Mouse (Mus musculus) hindbrain, embryonic 13.5 days (tissue): ENCODE results near the gene Macrod2. TPM values are rescaled to one million over a fixed set of nuclear protein-coding genes. Genes with fewer than 3 reads are reported as not detected.

Experiments used
- ATAC-seq: fragments of 200-750 bp; cut with Nextera tagmentation; 2 replicates; pipeline ENCODE4 v1.8.0; 2017; ENCODE audit warnings: moderate TSS enrichment; ENCODE audit not compliant: low FRiP score
- H3K27ac ChIP-seq: fragments of 300-500 bp; sonication (generic); 2 replicates; pipeline ENCODE4 v1.5.1; 2015; ENCODE audit warnings: inconsistent platforms, mild to moderate bottlenecking, moderate library complexity
- H3K27me3 ChIP-seq: fragments of 300-500 bp; sonication (generic); 2 replicates; pipeline ENCODE4 v1.6.1; 2015; ENCODE audit warnings: mild to moderate bottlenecking, inconsistent platforms
- H3K36me3 ChIP-seq: fragments of 300-500 bp; sonication (generic); 2 replicates; pipeline ENCODE4 v1.6.1; 2015; ENCODE audit warnings: mild to moderate bottlenecking, inconsistent platforms
- H3K4me1 ChIP-seq: fragments of 300-500 bp; sonication (generic); replicated peaks from 2 replicates; pipeline ENCODE4 v1.6.1; 2015; ENCODE audit warnings: inconsistent platforms
- H3K4me2 ChIP-seq: fragments of 300-500 bp; sonication (generic); 2 replicates; pipeline ENCODE4 v1.6.1; 2015; ENCODE audit warnings: inconsistent platforms, mild to moderate bottlenecking, moderate library complexity
- H3K4me3 ChIP-seq: fragments of 300-500 bp; sonication (generic); 2 replicates; pipeline ENCODE4 v1.5.1; 2015; ENCODE audit warnings: mild to moderate bottlenecking, inconsistent platforms
- H3K9ac ChIP-seq: fragments of 300-500 bp; sonication (generic); 2 replicates; pipeline ENCODE4 v1.6.1; 2015; ENCODE audit warnings: mild to moderate bottlenecking, inconsistent platforms
- H3K9me3 ChIP-seq: fragments of 300-500 bp; sonication (generic); 2 replicates; pipeline ENCODE4 v1.6.1; 2016; ENCODE audit warnings: inconsistent platforms
- WGBS: fragments of 180-500 bp; shearing (Covaris S2); methylation state at CpG from one replicate; pipeline ENCODE4 v1.1.7; 2015; 5-methylcytosine and 5-hydroxymethylcytosine counted together
- polyA plus RNA-seq: library from polyadenylated mRNA; unstranded; fragments of >200 nt; fragmentation: Nextera tagmentation; extraction: Ambion mirVana; gene quantifications from 2 replicates; pipeline ENCODE4 v1.2.1, GENCODE M21; 2015

Macrod2 gene
- polyA plus RNA-seq, 1 experiment from 2014 or later = 74.7 TPM

- Histone ChIP-seq H3K4me1 (no peaks in the 10 kb centered on the region; the same call in 1 of the 2 replicates), H3K27me3 (no peaks in the 10 kb centered on the region), H3K27ac (no peak overlapping the region), H3K4me3 (no peak overlapping the region), H3K9me3 (no peaks in the 10 kb centered on the region), H3K9ac (no peak overlapping the region), H3K36me3 (no peaks in the 10 kb centered on the region), H3K4me2 (no peak overlapping the region)
- ATAC-seq = no peak
- WGBS = 73% methylated on average over 7 of the region's 7 CpGs
Measured at GRCm38 (mm10) chr2:140898408-140898985, 503.4 kb downstream of the Macrod2 start.

DNA sequence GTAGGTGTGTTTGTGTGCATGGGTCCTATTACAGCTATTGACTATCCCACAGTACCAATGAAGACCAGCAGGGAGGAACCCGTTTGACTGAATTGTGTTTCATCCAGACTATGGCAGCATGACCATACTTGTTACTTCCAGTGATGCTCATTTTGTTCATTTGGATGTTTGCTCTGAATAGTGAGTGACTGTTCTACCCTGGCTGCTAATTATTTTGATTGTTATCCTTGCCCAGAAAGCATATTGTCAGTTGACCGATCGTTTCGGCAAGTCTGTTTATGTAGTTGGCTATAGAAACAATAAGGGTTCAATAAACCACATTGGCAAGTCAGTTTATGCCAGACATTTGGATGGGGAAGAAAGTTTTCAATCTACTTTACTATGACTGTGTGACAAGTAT, 510.2 kb downstream of the Macrod2 start:
- no peak for ATAC-seq
- no peaks in the 10 kb centered on the region for H3K4me1 ChIP-seq
- no peak overlapping the region for H3K27ac ChIP-seq
- WGBS = 48% methylated on average over 4 of the region's 4 CpGs
- H3K36me3 ChIP-seq = no peaks in the 10 kb centered on the region
- H3K9me3 ChIP-seq = no peaks in the 10 kb centered on the region
- H3K27me3 ChIP-seq = no peaks in the 10 kb centered on the region
- no peak overlapping the region for H3K4me3 ChIP-seq
- H3K9ac ChIP-seq = no peak overlapping the region
- H3K4me2 ChIP-seq = no peak overlapping the region

DNA sequence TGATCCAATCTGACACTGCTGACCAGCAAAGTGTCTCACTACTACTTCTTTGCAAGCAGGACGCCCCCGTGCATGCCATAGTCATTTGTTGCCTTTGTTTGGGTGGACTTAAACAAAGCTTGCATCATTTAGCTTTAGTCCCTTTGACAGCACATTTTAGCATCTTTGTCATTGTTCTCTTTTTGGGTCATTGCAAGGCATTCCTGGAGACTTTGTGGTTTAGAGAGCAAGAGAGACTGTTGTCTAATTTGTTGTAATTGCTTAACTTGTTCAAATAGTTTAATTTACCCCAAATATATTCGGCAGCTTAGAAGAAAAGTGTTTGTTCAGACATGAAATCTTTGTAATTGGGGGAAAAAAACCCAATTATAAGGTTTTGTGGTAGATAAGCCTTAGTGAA, 511.0 kb downstream of the Macrod2 start:
- H3K4me1 ChIP-seq = no peaks in the 10 kb centered on the region
- no peak for ATAC-seq

DNA sequence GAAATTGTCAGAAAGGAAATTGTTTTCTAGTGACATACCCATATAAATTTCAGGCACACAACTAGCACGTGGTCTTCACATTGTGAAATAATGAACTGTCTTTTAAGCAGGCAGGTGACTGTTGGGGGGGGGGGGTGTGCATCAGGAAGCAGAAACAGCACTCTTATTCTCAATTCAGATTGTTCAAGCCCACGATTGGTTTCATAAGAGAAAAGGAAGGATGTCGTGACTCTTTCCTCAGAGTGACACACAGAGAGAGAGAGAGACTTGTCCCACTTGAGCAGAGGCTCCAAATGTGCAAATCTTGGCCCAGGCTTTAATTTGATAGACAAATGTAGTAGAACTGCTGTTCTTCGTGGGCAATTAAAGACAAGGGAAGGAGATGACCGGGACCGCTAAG, 516.4 kb downstream of the Macrod2 start:
- Histone ChIP-seq H3K27me3 (no peaks in the 10 kb centered on the region), H3K4me1 (no peaks in the 10 kb centered on the region), H3K4me3 (no peak overlapping the region), H3K9me3 (no peaks in the 10 kb centered on the region), H3K27ac (no peak overlapping the region), H3K36me3 (no peaks in the 10 kb centered on the region), H3K9ac (no peak overlapping the region), H3K4me2 (no peak overlapping the region)
- no peak for ATAC-seq
- WGBS = 77% methylated on average over 6 of the region's 6 CpGs

More for the DNA sequence above, 511.0 kb downstream of the Macrod2 start:
- Histone ChIP-seq H3K4me2 (no peak overlapping the region), H3K36me3 (no peaks in the 10 kb centered on the region), H3K27ac (no peak overlapping the region), H3K4me3 (no peak overlapping the region), H3K27me3 (no peaks in the 10 kb centered on the region), H3K9ac (no peak overlapping the region), H3K9me3 (no peaks in the 10 kb centered on the region)
- WGBS = 21% methylated on average over 3 of the region's 3 CpGs

DNA sequence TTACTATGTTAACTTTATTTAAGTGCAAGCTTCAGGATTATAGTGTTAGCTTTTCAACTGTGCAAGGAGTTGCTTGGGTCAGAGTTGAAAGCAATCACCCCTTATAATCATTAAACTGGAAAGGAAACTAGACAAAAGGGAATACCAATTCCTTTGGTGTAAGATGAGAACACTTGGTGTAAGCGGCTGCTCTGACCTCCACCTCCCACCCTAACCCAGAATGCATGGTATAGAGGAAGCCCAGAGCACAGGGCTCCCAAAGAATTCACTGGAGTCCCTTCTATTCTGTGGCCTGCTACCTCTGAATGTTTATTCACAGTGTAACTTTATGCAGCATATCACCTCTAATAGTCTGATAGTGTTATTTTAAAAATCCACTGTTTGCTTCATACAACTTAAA, 517.1 kb downstream of the Macrod2 start:
- H3K27me3 ChIP-seq = no peaks in the 10 kb centered on the region
- H3K9ac ChIP-seq = no peak overlapping the region
- no peaks in the 10 kb centered on the region for H3K9me3 ChIP-seq
- 33% methylated on average over 1 of the region's 1 CpGs for WGBS
- H3K36me3 ChIP-seq = no peaks in the 10 kb centered on the region
- no peak overlapping the region for H3K4me3 ChIP-seq
- no peak for ATAC-seq
- H3K4me1 ChIP-seq = no peaks in the 10 kb centered on the region
- no peak overlapping the region for H3K27ac ChIP-seq
- H3K4me2 ChIP-seq = no peak overlapping the region

- no peak overlapping the region for H3K4me2 ChIP-seq
- no peak overlapping the region for H3K9ac ChIP-seq
- H3K4me3 ChIP-seq = no peak overlapping the region
- H3K27me3 ChIP-seq = no peaks in the 10 kb centered on the region
- H3K27ac ChIP-seq = no peak overlapping the region
- no peaks in the 10 kb centered on the region for H3K9me3 ChIP-seq
- 70% methylated on average over 2 of the region's 2 CpGs for WGBS
- H3K4me1 ChIP-seq = no peaks in the 10 kb centered on the region
- no peaks in the 10 kb centered on the region for H3K36me3 ChIP-seq
- ATAC-seq = no peak
Measured at GRCm38 (mm10) chr2:140912931-140913330, 517.8 kb downstream of the Macrod2 start.

DNA sequence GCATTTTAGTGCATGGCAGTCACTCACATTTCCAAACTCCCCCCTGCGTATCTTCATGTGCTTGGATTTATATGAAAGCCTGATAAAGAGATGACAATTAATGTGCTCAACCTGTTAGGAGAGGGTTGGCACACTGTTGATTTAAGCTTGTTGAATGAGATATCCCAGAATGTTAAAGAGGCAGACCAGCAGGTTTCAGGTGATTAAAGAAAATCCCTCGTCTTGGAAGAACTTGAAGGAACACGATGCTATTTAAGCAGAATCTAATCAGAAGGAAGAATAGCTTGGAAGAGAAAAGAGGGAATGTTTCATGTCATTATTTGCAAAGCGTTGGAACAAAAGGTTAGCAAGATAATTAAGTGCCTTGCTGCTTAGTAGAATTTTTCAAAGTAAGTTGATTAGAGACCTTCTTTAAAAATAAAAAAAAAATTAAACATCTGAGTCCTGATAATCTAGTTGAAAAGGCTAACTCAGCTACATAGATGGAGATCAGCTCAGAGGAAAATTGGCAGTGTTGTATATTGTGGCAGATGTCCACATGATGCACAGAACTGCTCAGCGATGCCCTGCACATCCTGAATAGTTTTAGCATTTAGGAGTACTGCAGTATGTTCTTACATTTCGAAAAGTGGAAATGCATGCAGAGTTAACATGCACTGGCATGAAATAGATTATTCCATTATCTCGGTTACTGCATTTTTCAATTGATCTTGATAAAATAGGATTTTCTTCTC, 518.7 kb downstream of the Macrod2 start:
- H3K4me3 ChIP-seq = no peak overlapping the region
- no peaks in the 10 kb centered on the region for H3K36me3 ChIP-seq
- H3K4me2 ChIP-seq = no peak overlapping the region
- H3K9me3 ChIP-seq = no peaks in the 10 kb centered on the region
- no peaks in the 10 kb centered on the region for H3K27me3 ChIP-seq
- no peaks in the 10 kb centered on the region for H3K4me1 ChIP-seq
- WGBS = 72% methylated on average over 7 of the region's 7 CpGs
- no peak for ATAC-seq
- H3K27ac ChIP-seq = no peak overlapping the region
- no peak overlapping the region for H3K9ac ChIP-seq

- H3K9me3 ChIP-seq = no peaks in the 10 kb centered on the region
- no peak overlapping the region for H3K27ac ChIP-seq
- H3K27me3 ChIP-seq = no peaks in the 10 kb centered on the region
- H3K4me3 ChIP-seq = no peak overlapping the region
- no peak overlapping the region for H3K9ac ChIP-seq
- no peak overlapping the region for H3K4me2 ChIP-seq
- no peaks in the 10 kb centered on the region for H3K4me1 ChIP-seq
- no peak for ATAC-seq
- no peaks in the 10 kb centered on the region for H3K36me3 ChIP-seq
Measured at GRCm38 (mm10) chr2:140926922-140927321, 531.8 kb downstream of the Macrod2 start.

- 81% methylated on average over 1 of the region's 1 CpGs for WGBS
- H3K4me1 ChIP-seq = no peaks in the 10 kb centered on the region
- no peak for ATAC-seq
Measured at GRCm38 (mm10) chr2:140934483-140934882, 539.4 kb downstream of the Macrod2 start.

GRCm38 (mm10) chr2:140949461-140949860, 554.4 kb downstream of the Macrod2 start:
- 94% methylated on average over 3 of the region's 3 CpGs for WGBS
- no peaks in the 10 kb centered on the region for H3K36me3 ChIP-seq
- no peak overlapping the region for H3K9ac ChIP-seq
- H3K4me3 ChIP-seq = no peak overlapping the region
- H3K4me1 ChIP-seq = no peaks in the 10 kb centered on the region
- H3K9me3 ChIP-seq = no peaks in the 10 kb centered on the region
- H3K27me3 ChIP-seq = no peaks in the 10 kb centered on the region
- no peak overlapping the region for H3K27ac ChIP-seq
- H3K4me2 ChIP-seq = no peak overlapping the region
- ATAC-seq = no peak

More at GRCm38 (mm10) chr2:140934483-140934882, 539.4 kb downstream of the Macrod2 start:
- H3K36me3 ChIP-seq = no peaks in the 10 kb centered on the region
- H3K27ac ChIP-seq = no peak overlapping the region
- no peak overlapping the region for H3K4me2 ChIP-seq
- H3K9me3 ChIP-seq = no peaks in the 10 kb centered on the region
- H3K9ac ChIP-seq = no peak overlapping the region
- no peak overlapping the region for H3K4me3 ChIP-seq
- H3K27me3 ChIP-seq = no peaks in the 10 kb centered on the region

- Histone ChIP-seq H3K4me1 (no peaks in the 10 kb centered on the region), H3K4me3 (no peak overlapping the region), H3K9me3 (no peaks in the 10 kb centered on the region), H3K27ac (no peak overlapping the region), H3K27me3 (no peaks in the 10 kb centered on the region), H3K36me3 (no peaks in the 10 kb centered on the region), H3K9ac (no peak overlapping the region), H3K4me2 (no peak overlapping the region)
- no peak for ATAC-seq
- WGBS = 92% methylated on average over 2 of the region's 2 CpGs
Measured at GRCm38 (mm10) chr2:140959246-140959645, 564.1 kb downstream of the Macrod2 start.

GRCm38 (mm10) chr2:140970181-140970580, 575.1 kb downstream of the Macrod2 start:
- ATAC-seq = no peak
- Histone ChIP-seq H3K27me3 (no peaks in the 10 kb centered on the region), H3K4me1 (no peaks in the 10 kb centered on the region), H3K9ac (no peak overlapping the region), H3K36me3 (no peaks in the 10 kb centered on the region), H3K4me3 (no peak overlapping the region), H3K4me2 (no peak overlapping the region), H3K27ac (no peak overlapping the region), H3K9me3 (no peaks in the 10 kb centered on the region)
- WGBS = 89% methylated on average over 2 of the region's 2 CpGs

- no peaks in the 10 kb centered on the region for H3K36me3 ChIP-seq
- no peaks in the 10 kb centered on the region for H3K9me3 ChIP-seq
- H3K4me1 ChIP-seq = no peaks in the 10 kb centered on the region
- no peak overlapping the region for H3K4me3 ChIP-seq
- no peak overlapping the region for H3K9ac ChIP-seq
- no peaks in the 10 kb centered on the region for H3K27me3 ChIP-seq
- 70% methylated on average over 5 of the region's 5 CpGs for WGBS
- H3K27ac ChIP-seq = no peak overlapping the region
- H3K4me2 ChIP-seq = no peak overlapping the region
- no peak for ATAC-seq
Measured at GRCm38 (mm10) chr2:140971845-140972244, 576.7 kb downstream of the Macrod2 start.
